Mouse (Mus musculus) MEL (cell line): ENCODE results near the gene Grk5. TPM values are rescaled to one million over a fixed set of nuclear protein-coding genes. Genes with fewer than 3 reads are reported as not detected.

Experiments used
- DNase-seq: peaks from one replicate; pipeline ENCODE4 v3.0.0; 2011; ENCODE audit warnings: low read depth, low spot score
- H3K27ac ChIP-seq: 2 replicates; pipeline ENCODE4 v1.5.1; 2012; ENCODE audit warnings: low read depth, mild to moderate bottlenecking, control low read depth, low read length, moderate library complexity; ENCODE audit not compliant: control insufficient read depth
- H3K27me3 ChIP-seq, 2 experiments: fragments of 150-350 bp in 1 of 2; sonication (generic) in 1 of 2; 2 replicates each; pipeline ENCODE4 v1.6.1; 2012; ENCODE audit warnings: low read length in 2 of 2, mild to moderate bottlenecking in 2 of 2, improper control_type of control experiment in 1 of 2, moderate library complexity in 1 of 2; ENCODE audit not compliant: insufficient read depth in 2 of 2, control insufficient read depth in 1 of 2
- H3K36me3 ChIP-seq, 2 experiments: 2 replicates each; pipeline ENCODE4 v1.6.1; 2012 to 2014; ENCODE audit warnings: low read length in 2 of 2, improper control_type of control experiment in 1 of 2, inconsistent platforms in 1 of 2, mild to moderate bottlenecking in 1 of 2; ENCODE audit not compliant: insufficient read depth in 2 of 2, control insufficient read depth in 1 of 2
- H3K4me1 ChIP-seq, 2 experiments: fragments of 150-350 bp in 1 of 2; sonication (generic) in 1 of 2; 2 replicates each; pipeline ENCODE4 v1.6.1; 2012; ENCODE audit warnings: low read length in 2 of 2, improper control_type of control experiment in 1 of 2, mild to moderate bottlenecking in 1 of 2; ENCODE audit not compliant: insufficient read depth in 2 of 2, control insufficient read depth in 1 of 2
- H3K4me3 ChIP-seq, 2 experiments: fragments of 150-350 bp in 1 of 2; sonication (generic) in 1 of 2; 2 replicates each; pipeline ENCODE4 v1.5.1; 2012; ENCODE audit warnings: low read depth in 2 of 2, low read length in 2 of 2, mild to moderate bottlenecking in 2 of 2, moderate library complexity in 2 of 2, control low read depth in 1 of 2, improper control_type of control experiment in 1 of 2; ENCODE audit not compliant: control insufficient read depth in 1 of 2, insufficient read depth in 1 of 2
- H3K79me2 ChIP-seq: 2 replicates; pipeline ENCODE4 v1.6.1; 2012; ENCODE audit warnings: mild to moderate bottlenecking, low read length, moderate library complexity; ENCODE audit not compliant: control insufficient read depth, poor library complexity, insufficient read depth
- H3K9ac ChIP-seq: 2 replicates; pipeline ENCODE4 v1.6.1; 2012; ENCODE audit warnings: low read depth, mild to moderate bottlenecking, control low read depth, low read length, moderate library complexity; ENCODE audit not compliant: control insufficient read depth, poor library complexity, severe bottlenecking
- H3K9me3 ChIP-seq: fragments of 150-350 bp; sonication (generic); replicated peaks from 2 replicates; pipeline ENCODE4 v1.6.1; 2012; ENCODE audit warnings: mild to moderate bottlenecking, low read length, improper control_type of control experiment, moderate library complexity; ENCODE audit not compliant: insufficient read depth
- CHD1 ChIP-seq: IDR thresholded peaks from 2 replicates; pipeline ENCODE4 v1.6.1; 2012; ENCODE audit warnings: low read depth, mild to moderate bottlenecking, inconsistent platforms, low read length, improper control_type of control experiment
- CTCF ChIP-seq, 3 experiments: IDR thresholded peaks in 2 of 3; conservative IDR thresholded peaks in 1 of 3; 2 replicates each; pipeline ENCODE4 v1.5.1; 2011 to 2012; ENCODE audit warnings: low read length in 3 of 3, low read depth in 2 of 3, mild to moderate bottlenecking in 2 of 3, improper control_type of control experiment in 1 of 3, inconsistent platforms in 1 of 3, mixed read lengths in 1 of 3, moderate library complexity in 1 of 3; ENCODE audit not compliant: control insufficient read depth in 1 of 3, insufficient read depth in 1 of 3, poor library complexity in 1 of 3, severe bottlenecking in 1 of 3
- ELF1 ChIP-seq: IDR thresholded peaks from 2 replicates; pipeline ENCODE4 v1.6.1; 2014; ENCODE audit warnings: low read depth, mild to moderate bottlenecking, inconsistent platforms, low read length, improper control_type of control experiment, moderate library complexity
- KAT2A ChIP-seq: conservative IDR thresholded peaks from 2 replicates; pipeline ENCODE4 v1.6.1; 2012; ENCODE audit warnings: low read depth, low read length, improper control_type of control experiment, inconsistent platforms
- MAFK ChIP-seq: IDR thresholded peaks from 2 replicates; pipeline ENCODE4 v1.6.1; 2011; ENCODE audit warnings: low read depth, mild to moderate bottlenecking, low read length, improper control_type of control experiment, borderline replicate concordance
- MEF2A ChIP-seq: IDR thresholded peaks from 2 replicates; pipeline ENCODE4 v1.6.1; 2014; ENCODE audit warnings: low read depth, mild to moderate bottlenecking, inconsistent platforms, low read length, improper control_type of control experiment; ENCODE audit not compliant: poor library complexity, insufficient replicate concordance, severe bottlenecking; ENCODE audit errors: extremely low read depth
- MYB ChIP-seq: IDR thresholded peaks from 2 replicates; pipeline ENCODE4 v1.6.1; 2011; ENCODE audit warnings: mild to moderate bottlenecking, low read depth, low read length, improper control_type of control experiment
- MYC ChIP-seq: IDR thresholded peaks from 2 replicates; pipeline ENCODE4 v1.6.1; 2011; ENCODE audit warnings: low read depth, mild to moderate bottlenecking, low read length, improper control_type of control experiment, moderate library complexity
- NELFE ChIP-seq: IDR thresholded peaks from 2 replicates; pipeline ENCODE4 v1.6.1; 2011; ENCODE audit warnings: low read depth, low read length, improper control_type of control experiment
- POLR2AphosphoS5 ChIP-seq: IDR thresholded peaks from 2 replicates; pipeline ENCODE4 v1.6.1; 2012; ENCODE audit warnings: low read depth, borderline replicate concordance, mild to moderate bottlenecking, inconsistent platforms, low read length, moderate library complexity, mixed read lengths
- RAD21 ChIP-seq: IDR thresholded peaks from 2 replicates; pipeline ENCODE4 v1.6.1; 2011; ENCODE audit warnings: mild to moderate bottlenecking, low read depth, low read length, improper control_type of control experiment
- SIN3A ChIP-seq: IDR thresholded peaks from 2 replicates; pipeline ENCODE4 v1.6.1; 2012; ENCODE audit warnings: low read length, improper control_type of control experiment, inconsistent platforms
- SMC3 ChIP-seq: IDR thresholded peaks from 2 replicates; pipeline ENCODE4 v1.6.1; 2011; ENCODE audit warnings: low read depth, low read length, improper control_type of control experiment
- TAL1 ChIP-seq: IDR thresholded peaks from 2 replicates; pipeline ENCODE4 v1.6.1; 2012; ENCODE audit warnings: mild to moderate bottlenecking, inconsistent platforms, low read length, moderate library complexity, mixed read lengths
- TBP ChIP-seq: IDR thresholded peaks from 2 replicates; pipeline ENCODE4 v1.8.0; 2011; ENCODE audit warnings: low read depth, low read length, improper control_type of control experiment
- UBTF ChIP-seq: IDR thresholded peaks from 2 replicates; pipeline ENCODE4 v1.6.1; 2012; ENCODE audit warnings: low read depth, mild to moderate bottlenecking, inconsistent platforms, low read length, improper control_type of control experiment, moderate library complexity, borderline replicate concordance; ENCODE audit not compliant: insufficient read depth
- ZNF384 ChIP-seq: IDR thresholded peaks from 2 replicates; pipeline ENCODE4 v1.6.1; 2012; ENCODE audit warnings: low read depth, mild to moderate bottlenecking, inconsistent platforms, low read length, improper control_type of control experiment
- polyA plus RNA-seq, 2 experiments: library from polyadenylated mRNA; stranded (reverse) in 1 of 2; unstranded in 1 of 2; fragments of >175 nt in 1 of 2; fragments of >200 nt in 1 of 2; gene quantifications; 2 replicates each; pipeline versions ENCODE4 v1.2.1 to v1.2.4; 2012; ENCODE audit warnings: low replicate concordance in 2 of 2, low read depth in 1 of 2; ENCODE audit not compliant: insufficient read length in 2 of 2, insufficient read depth in 1 of 2, missing spikeins in 1 of 2
- total RNA-seq: library from RNA; depleted of rRNA; stranded (reverse); fragments of 300-350 nt; gene quantifications from 2 replicates; pipeline ENCODE4 v1.2.3, GENCODE M21; 2012

Grk5 gene
- total and polyA plus RNA-seq, 3 experiments: 4.2 to 8.1 TPM; not detected in 1

- no peaks in the 10 kb centered on the region for H3K27me3 ChIP-seq
These were observed 132.0 kb downstream of the Grk5 start for GRCm38 (mm10) chr19:61021502-61021901.

GRCm38 (mm10) chr19:61021939-61022566 is 132.5 kb downstream of the Grk5 start:
- no peak for DNase-seq
- Histone ChIP-seq H3K27ac (no peak overlapping the region), H3K9me3 (no peaks in the 10 kb centered on the region), H3K4me1 (no peaks in the 10 kb centered on the region), H3K4me3 (no peak overlapping the region), H3K9ac (no peak overlapping the region), H3K36me3 (no peaks in the 10 kb centered on the region), H3K79me2 (no peaks in the 10 kb centered on the region), H3K27me3 (no peaks in the 10 kb centered on the region)
- no peak for TF ChIP-seq SMC3
- TF ChIP-seq NELFE: no peak
- TF ChIP-seq ELF1: no peak
- no peak for TF ChIP-seq MEF2A
- TF ChIP-seq MAFK: no peak
- no peak for TF ChIP-seq MYB
- TF ChIP-seq SIN3A: no peak
- TF ChIP-seq MYC: no peak
- no peak for TF ChIP-seq KAT2A
- TF ChIP-seq CHD1: no peak
- no peak for TF ChIP-seq ZNF384
- no peak for TF ChIP-seq RAD21

More at GRCm38 (mm10) chr19:61021502-61021901, 132.0 kb downstream of the Grk5 start:
- H3K27ac ChIP-seq: no peak overlapping the region
- H3K79me2 ChIP-seq: no peaks in the 10 kb centered on the region
- no peak overlapping the region for H3K9ac ChIP-seq
- no peak for DNase-seq
- no peaks in the 10 kb centered on the region for H3K36me3 ChIP-seq
- no peak overlapping the region for H3K4me3 ChIP-seq
- H3K9me3 ChIP-seq: no peaks in the 10 kb centered on the region
- H3K4me1 ChIP-seq: no peaks in the 10 kb centered on the region
- TF ChIP-seq TAL1 (no peak), TBP (no peak), MEF2A (no peak), CTCF (IDR thresholded peaks at IDR 0.05 in 2 of 3, conservative IDR thresholded peaks at IDR 0.05 in 1 of 3; ENCODE audit: control insufficient read depth in 1 of 3, insufficient read depth in 1 of 3, low read depth in 2 of 3, low read length in 3 of 3, poor library complexity in 1 of 3, severe bottlenecking in 1 of 3) (no peak), ZNF384 (no peak), POLR2AphosphoS5 (no peak), ELF1 (no peak), CHD1 (no peak), UBTF (no peak)
